Mouse (Mus musculus) cerebellum, postnatal 10 days (tissue): Measurements from ENCODE around the gene Zbtb5.
"Not testable (repeated sequence)": the region's sequence is repeated elsewhere in the genome, so short reads cannot be mapped to it uniquely, and the experiment has no call there.

Source experiments
- DNase-seq, 2 experiments: peaks; one replicate each; pipeline ENCODE4 v3.0.0; 2021; ENCODE audit warnings: mixed read lengths in 2 of 2

Gene Zbtb5

GRCm38 (mm10) chr4:45012105-45012975, at the start of gene Zbtb5:
Gene Zbtb5, minus strand, starts transcription at chr4:45012412.
- peak; percentile 99 to 100 for DNase-seq

- peak; percentile 69 to 78 for DNase-seq
Observed at GRCm38 (mm10) chr4:45055451-45055850, 43.2 kb upstream of the Zbtb5 start.

DNA sequence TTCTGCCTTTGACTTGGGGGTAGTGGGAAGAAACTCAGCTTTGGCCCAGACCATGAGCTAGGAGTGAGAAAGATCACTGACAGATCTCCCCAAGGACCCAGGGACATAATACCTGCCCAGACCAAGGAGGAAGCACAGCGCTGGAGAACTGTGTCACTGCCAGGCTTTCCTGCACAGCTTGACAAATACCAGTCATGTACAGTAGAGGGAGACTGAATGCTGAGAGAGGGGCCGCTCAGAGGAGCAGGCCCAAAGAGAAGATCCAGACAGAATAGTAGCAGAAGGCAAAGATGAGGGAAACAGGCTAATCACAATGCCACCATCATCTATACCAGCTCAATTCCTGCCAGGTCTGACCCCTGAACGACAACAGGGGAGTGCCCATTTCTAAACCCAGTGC, 42.6 kb upstream of the Zbtb5 start:
- DNase-seq: peak; percentile 55 to 72

- DNase-seq: peak; percentile 36 to 43
Observed at GRCm38 (mm10) chr4:45047956-45048355, 35.7 kb upstream of the Zbtb5 start.

DNA sequence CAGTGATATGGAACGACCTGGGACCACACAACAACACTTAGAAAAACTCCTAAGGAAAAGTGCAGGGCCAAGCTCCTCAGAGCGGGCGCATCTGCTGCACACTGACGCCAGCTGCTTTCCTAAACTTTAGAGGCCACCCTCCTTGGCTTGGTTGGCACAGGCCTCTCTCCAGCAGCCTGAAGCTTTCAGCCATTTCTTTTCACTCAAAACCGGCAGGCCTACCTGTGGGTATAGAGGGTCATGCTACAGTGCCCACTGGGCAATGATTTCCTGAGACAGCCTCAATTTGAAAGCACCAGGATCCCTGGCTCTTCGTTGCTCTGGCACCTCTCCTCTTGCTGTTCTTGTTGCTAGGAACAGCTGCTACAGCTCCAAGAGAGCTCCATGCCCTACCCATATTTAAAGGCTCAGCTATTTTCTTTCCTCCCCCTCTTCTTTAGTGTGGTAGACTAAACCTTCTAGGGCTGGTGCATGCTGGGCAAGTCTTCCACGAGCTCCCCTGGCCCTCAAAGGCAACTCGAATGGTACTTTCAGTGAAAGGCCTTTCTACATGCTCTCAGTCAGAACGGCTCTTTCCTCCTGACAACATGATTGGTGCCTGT, 35.2 kb upstream of the Zbtb5 start:
- peak; percentile 60 to 73 for DNase-seq

DNA sequence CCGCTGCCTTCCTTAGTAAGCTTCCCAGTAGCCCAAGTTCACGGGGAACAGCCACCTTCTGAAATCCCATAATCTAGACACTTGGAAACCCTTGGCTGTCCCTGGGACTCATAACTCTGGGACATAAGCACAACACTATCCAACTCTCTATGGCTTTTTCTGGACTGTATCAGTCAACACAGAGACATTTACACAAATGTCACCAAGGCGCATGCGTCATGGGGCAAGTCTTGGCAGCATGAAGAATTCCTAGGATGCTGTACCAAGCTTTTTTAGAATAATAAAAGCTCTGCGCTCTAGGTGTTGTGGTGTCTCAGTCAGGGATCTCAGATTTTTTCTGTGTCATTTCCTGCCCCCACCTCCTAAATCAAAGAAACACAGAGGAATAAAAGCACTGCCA, 34.5 kb upstream of the Zbtb5 start:
- DNase-seq: no peak

- no peak for DNase-seq
Observed at GRCm38 (mm10) chr4:45040795-45041194, 28.6 kb upstream of the Zbtb5 start.

DNA sequence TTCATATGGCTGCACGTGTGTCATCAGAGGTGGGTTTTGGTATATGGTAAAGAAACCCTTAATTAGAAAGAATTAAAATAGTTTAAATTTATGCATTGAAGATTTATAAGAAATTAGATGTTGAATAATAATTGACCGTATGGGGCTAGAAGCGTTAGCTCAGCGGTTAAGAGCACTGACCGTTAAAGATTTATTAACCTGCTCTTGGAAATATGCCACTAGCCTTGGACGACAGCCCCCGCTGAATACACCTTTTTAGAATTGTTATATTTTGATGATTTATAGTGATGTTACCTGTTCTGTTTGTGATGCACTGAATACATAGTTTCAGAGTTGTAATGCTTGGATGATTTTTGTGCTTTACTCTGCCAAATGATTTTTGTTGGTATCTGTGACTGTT, 27.3 kb upstream of the Zbtb5 start:
- not testable (repeated sequence) for DNase-seq

DNA sequence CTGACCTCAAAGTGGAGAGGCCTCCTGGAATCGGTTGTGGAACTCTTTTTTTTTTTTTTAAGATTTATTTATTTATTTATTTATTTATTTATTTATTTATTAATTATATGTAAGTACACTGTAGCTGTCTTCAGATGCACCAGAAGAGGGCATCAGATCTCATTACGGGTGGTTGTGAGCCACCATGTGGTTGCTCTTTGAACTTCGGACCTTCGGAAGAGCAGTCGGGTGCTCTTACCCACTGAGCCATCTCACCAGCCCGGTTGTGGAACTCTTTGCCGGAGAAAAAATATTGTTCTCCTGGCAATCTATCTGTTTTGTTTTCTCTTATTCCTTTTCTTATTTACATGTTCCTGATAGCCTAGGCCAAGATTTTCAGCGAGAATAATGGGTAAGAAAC, 26.7 kb upstream of the Zbtb5 start:
- peak; percentile 20 to 37 for DNase-seq

DNA sequence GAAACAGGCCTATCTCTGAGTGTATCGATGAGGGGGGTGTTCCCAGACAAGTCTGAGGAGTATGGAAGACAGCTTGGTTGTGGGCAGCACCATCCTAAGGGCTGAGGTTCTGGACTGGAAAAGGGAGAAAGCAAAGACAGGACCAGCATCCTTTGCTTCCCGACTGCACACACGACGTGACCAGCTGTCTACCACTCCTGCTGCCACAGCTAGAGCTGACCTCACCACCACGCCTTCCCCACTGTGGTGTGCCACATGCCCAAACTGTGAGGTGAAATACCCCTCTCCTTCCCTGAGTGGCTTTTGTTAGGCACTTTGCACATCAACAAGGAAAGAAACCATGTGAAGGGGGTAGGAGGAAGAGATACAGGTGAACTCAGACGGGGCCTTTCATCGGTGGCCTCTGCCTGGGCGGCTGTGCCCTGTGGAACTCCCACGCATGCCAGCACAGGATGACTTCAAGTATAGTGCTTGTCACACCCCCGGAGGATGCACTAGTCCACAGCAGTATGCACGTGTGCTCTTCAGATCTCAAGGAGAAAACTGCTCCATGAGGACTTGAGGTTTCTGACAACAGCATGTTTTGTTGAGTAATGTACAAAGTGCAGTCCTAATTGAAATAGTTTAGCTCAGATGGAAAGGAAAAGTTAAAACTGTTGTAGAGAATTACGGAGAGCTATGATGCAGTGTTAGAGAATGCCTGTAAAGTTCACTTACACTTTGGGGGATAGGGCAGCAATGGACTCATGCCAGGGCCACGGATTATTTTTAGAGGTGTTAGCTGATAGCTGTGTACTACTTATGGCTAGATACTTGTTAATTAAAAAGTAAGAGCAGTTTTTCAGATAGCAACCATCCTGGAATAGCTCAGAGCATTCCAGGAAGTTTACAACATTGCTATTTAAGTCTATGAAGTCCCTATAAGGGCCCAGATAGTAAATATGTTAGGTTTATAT, 25.5 kb upstream of the Zbtb5 start:
- no peak for DNase-seq

DNA sequence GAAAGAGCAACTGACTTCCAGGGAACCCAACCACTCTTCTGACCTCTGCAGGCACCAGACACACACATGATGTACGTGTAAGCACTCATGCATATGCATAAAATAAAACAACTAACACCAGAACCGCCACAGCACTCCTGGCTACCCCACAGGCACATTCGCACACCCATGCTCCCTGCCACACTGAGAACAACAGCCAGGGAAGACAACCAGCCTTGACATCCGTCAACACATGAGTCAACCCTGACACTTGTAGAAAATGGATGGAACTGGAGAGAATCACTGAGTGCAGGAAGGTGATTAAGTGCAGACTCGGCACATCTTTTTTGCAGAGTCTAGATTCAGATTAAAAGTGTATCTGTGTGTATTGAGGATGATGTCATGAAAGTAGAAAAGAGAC, 24.4 kb upstream of the Zbtb5 start:
- DNase-seq: no peak

GRCm38 (mm10) chr4:45036048-45036447, 23.8 kb upstream of the Zbtb5 start:
- DNase-seq: no peak

DNA sequence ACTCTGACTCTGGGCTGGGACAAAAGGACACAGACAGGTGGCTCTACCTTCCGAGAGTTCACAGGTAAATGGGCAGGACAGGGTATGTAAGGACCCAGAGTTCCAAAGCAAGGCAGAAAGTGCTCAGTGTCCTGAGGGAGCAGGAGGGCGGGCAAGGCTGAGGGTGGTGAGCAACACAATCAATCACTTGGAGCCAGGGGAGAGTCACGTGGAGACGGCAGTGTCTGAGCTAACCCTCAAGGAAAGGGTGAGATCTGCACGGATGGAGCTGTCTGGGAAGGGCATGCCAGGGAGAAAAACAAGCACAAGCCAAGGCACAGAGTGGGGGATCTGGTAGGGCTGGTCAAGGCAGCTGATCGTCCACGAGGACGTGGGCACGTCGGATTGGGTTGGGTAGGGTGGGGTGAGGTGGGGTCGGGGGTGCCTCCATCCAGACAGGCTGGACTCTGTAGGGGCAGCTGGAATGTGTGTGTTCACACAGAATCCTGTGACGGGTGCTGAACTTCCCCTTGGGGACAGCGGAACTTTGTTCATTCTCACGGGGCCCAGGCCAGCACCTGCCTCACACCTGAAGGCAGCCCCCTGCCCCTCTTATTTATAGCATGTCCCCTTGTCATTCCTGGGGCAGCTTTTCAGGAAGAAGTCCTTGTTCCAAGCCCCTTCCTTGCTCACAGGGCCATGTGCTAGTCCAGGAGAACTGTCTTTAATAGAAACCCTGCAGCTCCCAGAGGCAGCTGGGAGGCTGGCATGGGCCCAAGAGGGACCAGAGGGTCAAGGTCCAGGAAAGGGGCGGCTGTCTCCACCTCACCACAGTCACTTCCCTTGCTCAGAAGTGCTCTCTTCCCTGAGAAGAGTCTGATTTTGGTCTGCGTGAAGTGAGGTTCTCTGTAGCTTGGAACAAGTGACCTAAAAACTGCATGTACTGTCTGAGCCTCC, 22.7 kb upstream of the Zbtb5 start:
- peak in 1 of 2 experiments; percentile 37 for DNase-seq

GRCm38 (mm10) chr4:45032586-45032985, 20.4 kb upstream of the Zbtb5 start:
- peak in 1 of 2 experiments; percentile 26 for DNase-seq

GRCm38 (mm10) chr4:45026459-45026858, 14.2 kb upstream of the Zbtb5 start:
- DNase-seq: no peak

- peak; percentile 21 to 34 for DNase-seq
Observed at GRCm38 (mm10) chr4:45019009-45019408, 6.8 kb upstream of the Zbtb5 start.

- DNase-seq: peak; percentile 91 to 92
Observed at GRCm38 (mm10) chr4:45018452-45018980, 6.3 kb upstream of the Zbtb5 start, which contains the start of gene Polr1e. Gene Polr1e, plus strand, starts transcription at chr4:45018583.

- DNase-seq: peak; percentile 73 to 83
Observed at GRCm38 (mm10) chr4:45015615-45016014, 3.4 kb upstream of the Zbtb5 start.

- DNase-seq: no peak
Observed at GRCm38 (mm10) chr4:45013537-45013936, 1.3 kb upstream of the Zbtb5 start.

GRCm38 (mm10) chr4:45013031-45013431, 819 bp upstream of the Zbtb5 start:
- no peak for DNase-seq

DNA sequence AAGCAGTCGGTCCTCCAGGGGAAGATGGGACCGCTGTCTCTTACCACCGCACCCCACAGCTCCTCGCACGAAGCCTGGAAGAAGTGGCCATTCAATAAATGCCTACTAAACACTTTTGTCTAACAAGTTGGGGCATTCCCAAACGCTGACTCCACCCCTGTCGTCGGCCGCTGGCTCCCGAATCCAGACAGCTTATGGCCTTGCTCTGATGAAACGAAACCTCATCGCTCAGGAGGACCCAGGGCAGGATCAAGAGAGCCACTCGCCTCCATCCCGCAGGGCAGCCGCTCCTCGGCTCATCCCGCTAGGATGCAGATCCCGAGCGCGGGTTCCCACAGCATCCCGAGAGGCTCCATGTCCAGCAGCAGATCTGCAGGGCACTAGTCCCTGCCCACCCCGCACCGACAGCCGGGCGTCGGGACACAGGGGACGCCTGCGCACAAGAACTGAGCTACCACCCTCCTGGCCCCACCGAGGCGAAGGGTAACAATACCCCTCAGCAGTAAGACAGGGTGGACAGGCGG, 569 bp downstream of the Zbtb5 start:
- DNase-seq: no peak
